Mouse (Mus musculus): ENCODE results near the gene Rab40c. TPM values are rescaled to one million over a fixed set of nuclear protein-coding genes. Genes with fewer than 3 reads are reported as not detected.

Gene Rab40c
- total RNA-seq (2021) = 10 to 100 TPM; 16.1 to 16.6 TPM

GRCm38 (mm10) chr17:25919144-25919785 lies at the start of gene Rab40c:
Gene Rab40c (minus strand): TSS chr17:25919727.
- peak; percentile 63 for DNase-seq

GRCm38 (mm10) chr17:25968176-25968575 lies 48.6 kb upstream of the Rab40c start:
- DNase-seq = no peak

DNA sequence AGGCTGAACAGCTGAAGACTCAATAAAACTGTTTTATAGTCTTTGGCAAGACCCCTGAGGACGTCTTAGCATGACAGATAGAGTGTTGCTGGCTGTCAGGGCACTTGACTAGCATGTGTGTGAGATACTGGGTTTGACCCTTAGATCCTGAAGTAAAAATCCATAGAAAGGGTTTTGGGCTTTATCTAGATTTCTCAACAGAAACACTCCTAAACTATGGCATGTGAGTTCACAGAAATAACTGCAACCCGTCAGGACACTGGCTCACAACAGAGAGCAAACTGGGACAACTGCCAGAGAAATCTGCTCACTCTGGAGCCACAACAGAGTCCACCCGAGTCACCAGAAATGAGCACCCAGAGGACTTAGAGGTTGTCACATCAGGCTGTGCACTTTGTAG lies 48.1 kb upstream of the Rab40c start:
- peak; percentile 43 for DNase-seq

GRCm38 (mm10) chr17:25964271-25964670 lies 44.7 kb upstream of the Rab40c start:
- no peak for DNase-seq

GRCm38 (mm10) chr17:25962413-25962905 lies 42.9 kb upstream of the Rab40c start:
- no peak for DNase-seq

- no peak for DNase-seq
These were observed 42.0 kb upstream of the Rab40c start for GRCm38 (mm10) chr17:25961566-25961965.

- DNase-seq = no peak
These were observed 40.3 kb upstream of the Rab40c start for GRCm38 (mm10) chr17:25959630-25960467.

GRCm38 (mm10) chr17:25958771-25959494 lies 39.4 kb upstream of the Rab40c start:
- no peak for DNase-seq

DNA sequence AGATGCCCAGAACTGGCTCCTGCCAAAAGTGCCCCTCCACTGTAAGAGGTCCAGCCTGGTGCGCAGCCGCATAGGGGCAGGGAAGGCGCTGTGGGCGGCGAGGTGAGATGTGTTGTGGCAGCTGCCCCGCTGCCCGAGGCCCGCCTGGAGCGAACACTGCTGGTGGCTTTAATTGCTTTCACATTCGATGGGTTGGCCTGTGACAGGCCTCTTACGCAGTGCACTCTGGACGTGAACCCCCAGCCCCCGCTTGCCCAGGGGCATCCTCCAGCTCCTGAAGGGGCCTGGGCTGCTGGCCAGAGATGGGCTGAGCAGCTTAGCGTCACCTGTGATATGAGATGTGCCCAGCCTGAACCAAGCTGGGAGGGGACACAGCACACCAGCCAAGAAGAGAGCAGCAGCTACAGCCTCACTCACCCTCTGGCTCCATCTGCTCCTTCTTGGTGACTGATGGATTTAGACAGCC lies 38.1 kb upstream of the Rab40c start:
- DNase-seq = no peak

GRCm38 (mm10) chr17:25956631-25957030 lies 37.1 kb upstream of the Rab40c start:
- DNase-seq = no peak

DNA sequence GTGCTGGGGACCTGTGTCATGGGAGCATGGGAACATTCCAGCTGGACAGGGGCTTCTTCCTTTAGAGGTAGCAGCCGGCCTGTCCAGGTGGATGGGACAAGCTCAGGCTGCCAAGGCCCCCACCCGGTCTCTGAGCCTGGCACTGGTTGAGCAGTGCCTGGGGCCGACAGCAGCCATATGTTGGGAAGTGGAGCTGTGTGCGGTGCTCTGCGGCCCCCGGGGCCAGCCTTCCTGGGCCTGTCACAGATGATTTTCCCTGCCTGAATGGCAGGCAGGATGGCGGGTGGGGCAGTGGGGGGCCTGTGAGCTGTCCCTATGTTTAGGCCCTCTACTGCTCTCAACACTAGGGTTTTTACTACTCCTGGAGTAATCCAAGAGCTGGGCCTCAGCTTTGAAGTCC lies 36.7 kb upstream of the Rab40c start:
- no peak for DNase-seq

DNA sequence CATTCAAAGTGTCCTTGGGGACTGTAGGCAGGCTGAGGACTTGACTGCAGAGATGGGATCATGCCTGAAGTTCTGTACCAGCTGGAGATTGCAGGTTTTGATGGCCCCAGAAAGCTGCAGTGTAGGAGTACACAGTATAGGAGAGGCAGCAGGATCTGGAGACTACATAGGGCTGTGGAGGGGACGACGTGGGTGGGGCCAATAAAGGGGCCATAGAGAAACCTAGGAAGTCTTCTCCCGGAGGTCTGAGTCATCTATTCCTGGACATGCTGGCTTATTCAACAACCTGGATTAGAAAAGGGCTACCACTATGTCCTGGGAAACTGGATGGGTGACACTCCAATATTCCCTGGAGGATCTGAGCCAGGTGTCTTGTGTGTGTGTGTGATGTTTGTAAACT lies 36.2 kb upstream of the Rab40c start:
- no peak for DNase-seq

DNA sequence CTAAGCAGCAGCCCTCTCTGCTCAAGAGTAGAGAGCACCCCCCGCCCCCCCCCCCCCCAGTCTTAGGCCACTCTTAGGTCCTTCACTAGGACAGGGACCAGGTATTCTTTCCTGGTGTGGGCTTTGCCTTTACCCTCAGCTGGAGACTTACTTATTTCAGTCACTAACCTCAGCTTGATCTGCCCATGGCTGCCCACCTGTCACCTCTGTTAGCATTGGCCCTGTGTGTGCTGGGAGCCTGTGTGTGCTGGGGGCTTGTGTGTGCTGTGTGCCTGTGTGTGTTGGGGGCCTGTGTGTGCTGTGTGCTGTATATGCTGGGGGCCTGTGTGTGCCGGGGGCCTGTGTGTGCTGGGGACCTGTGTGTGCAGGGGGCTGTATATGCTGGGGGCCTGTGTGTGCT lies 35.1 kb upstream of the Rab40c start:
- no peak for DNase-seq

DNA sequence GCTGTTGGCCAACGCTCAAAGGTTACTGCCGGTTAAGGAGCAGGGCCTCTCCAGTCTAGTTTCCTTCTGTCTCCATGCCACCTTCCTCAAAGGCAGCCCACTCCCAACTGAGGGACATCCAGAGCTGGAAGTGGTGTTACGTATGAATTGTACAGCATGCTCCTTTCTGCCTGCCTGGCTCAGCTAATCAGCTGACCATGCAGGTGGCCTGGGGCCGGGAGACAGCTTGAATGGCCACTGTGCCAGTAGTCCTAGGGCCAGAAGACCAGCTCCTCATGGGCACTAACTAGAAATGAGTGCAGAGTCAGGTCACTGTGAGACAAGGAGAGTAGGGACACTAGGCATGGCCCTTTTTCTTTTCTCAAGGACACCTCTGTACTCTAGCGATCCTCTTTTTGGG lies 33.6 kb upstream of the Rab40c start:
- DNase-seq = no peak

GRCm38 (mm10) chr17:25951803-25952623 lies 32.5 kb upstream of the Rab40c start, which contains the start of gene A930017K11Rik:
Gene A930017K11Rik (minus strand): TSS chr17:25952565.
- no peak for DNase-seq

DNA sequence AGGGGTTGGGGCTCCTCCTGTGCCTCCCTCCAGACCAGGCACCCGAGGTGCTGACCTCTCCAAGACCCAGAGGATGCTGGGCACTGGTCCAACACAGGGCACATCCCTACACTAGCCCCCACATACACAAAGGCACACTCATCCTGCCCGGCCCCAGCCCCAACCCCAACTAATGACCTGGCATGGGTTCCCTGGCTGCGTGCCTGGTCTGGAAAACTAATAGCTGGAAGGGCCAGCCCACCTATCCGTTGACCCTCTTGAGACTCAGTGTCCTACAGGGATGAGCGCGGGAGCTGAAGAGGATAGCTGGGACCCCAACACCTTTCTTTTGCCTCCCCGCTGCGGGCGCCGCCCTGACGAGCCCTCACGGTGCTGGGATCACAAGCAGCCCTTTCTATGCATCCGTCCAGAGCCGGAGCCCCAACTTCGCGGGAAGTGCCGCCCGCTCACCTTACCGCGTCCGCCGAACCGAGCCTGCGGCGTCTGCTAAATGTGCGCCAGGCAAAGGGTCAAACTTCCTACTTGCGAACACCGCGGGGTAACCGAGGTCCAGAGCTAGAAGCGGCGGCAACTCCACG lies 31.8 kb upstream of the Rab40c start:
- DNase-seq = peak; percentile 23

- DNase-seq = no peak
These were observed 31.2 kb upstream of the Rab40c start for GRCm38 (mm10) chr17:25950706-25951105.

DNA sequence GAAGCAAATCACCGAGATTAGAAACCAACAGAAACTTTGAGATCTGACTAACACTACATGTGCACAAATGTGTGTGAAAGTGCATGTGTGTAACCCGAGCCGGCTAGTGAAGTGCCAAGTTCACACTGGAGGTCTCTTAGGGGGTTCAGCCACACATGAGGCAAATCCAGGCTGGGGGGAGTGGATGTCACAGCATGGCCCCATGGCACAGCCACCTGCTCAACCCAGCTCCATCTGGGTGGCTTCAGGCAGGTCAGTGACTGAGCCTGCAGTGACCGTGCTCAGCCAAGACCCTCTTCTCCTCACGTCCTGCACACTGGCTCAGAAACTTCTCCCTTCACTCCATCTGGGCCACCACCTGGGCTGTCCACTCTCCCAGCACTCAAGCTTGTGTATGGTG lies 30.5 kb upstream of the Rab40c start:
- no peak for DNase-seq

GRCm38 (mm10) chr17:25948051-25948450 lies 28.5 kb upstream of the Rab40c start:
- no peak for DNase-seq

GRCm38 (mm10) chr17:25947576-25947975 lies 28.0 kb upstream of the Rab40c start:
- DNase-seq = no peak

DNA sequence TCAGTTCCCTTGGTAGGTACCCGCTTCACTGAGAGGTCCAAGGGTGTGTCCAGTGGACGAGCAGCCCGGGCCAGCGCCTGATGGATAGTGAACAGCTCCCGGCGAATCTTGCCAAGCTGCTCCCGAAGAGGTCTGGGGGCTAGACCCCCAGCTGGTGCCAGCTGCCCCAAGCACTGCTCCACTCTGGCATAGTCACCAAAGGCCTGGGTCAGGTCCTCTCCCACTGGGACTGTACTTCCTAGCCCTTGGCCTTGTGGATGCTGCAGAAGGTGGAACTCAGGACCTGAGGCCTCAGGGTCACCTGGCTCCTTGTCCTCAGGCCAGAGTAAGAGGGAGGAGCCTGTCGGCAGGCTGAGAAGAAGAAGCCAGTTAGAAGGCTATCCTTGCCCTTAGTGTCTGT lies 27.4 kb upstream of the Rab40c start:
- no peak for DNase-seq

GRCm38 (mm10) chr17:25946349-25946748 lies 26.8 kb upstream of the Rab40c start:
- no peak for DNase-seq
